Mouse (Mus musculus) splenic B cell, adult 2 months (primary cell): ENCODE data around the gene Ift57.

Experiments used
- DNase-seq: peaks from one replicate; pipeline ENCODE4 v3.0.0-alpha.2; 2011; ENCODE audit warnings: low read depth, low spot score
- H3K27me3 ChIP-seq: 2 replicates; pipeline ENCODE4 v1.6.1; 2012; ENCODE audit warnings: mild to moderate bottlenecking, low read length, moderate library complexity, mixed read lengths; ENCODE audit not compliant: control insufficient read depth, poor library complexity, insufficient read depth, severe bottlenecking
- H3K36me3 ChIP-seq: 2 replicates; pipeline ENCODE4 v1.6.1; 2012; ENCODE audit warnings: mild to moderate bottlenecking, low read length, moderate library complexity, mixed read lengths; ENCODE audit not compliant: control insufficient read depth, poor library complexity, insufficient read depth, severe bottlenecking

The Ift57 gene

DNA sequence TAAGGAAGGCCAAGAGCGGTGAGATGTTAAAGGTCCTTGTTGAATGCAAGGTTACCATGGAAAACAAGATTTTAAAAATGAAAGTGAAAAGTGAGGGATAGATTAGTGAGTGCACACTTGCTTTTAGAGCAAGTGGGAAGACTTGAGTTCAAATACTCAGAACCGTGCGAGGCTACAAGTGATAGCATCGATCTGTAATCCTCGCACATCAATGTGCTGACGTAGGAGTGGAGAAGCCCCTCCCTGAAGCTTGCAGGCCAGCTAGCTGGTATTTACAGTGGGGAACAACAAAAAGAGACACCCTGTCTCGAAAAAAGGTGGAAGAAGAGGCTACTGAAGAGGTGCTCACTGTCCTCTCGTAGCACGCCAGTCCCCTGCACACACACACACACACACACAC is 94.6 kb downstream of the Ift57 start:
- no peak for DNase-seq
- Histone ChIP-seq H3K36me3 (no peaks in the 10 kb centered on the region), H3K27me3 (no peaks in the 10 kb centered on the region)

DNA sequence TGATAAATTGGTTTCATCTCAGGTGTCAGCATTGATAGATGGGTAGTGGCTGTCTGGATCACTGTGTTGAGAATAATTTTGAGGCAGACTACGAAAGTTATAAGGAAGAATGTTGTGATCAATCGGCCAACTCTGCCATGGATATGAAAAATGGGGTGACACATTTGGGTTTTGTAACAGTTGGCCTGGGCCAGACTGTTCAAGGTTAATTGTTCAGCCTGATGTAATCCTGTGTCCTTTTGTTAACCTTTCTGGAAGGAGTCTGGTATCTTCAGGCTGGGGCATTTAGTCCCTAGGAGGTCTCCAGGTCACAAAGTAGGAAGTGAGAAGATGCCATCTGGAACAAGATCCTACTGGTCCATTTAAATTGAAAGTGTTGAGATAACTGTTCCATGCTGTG is 97.2 kb downstream of the Ift57 start:
- H3K27me3 ChIP-seq = no peaks in the 10 kb centered on the region
- no peaks in the 10 kb centered on the region for H3K36me3 ChIP-seq
- DNase-seq = no peak

DNA sequence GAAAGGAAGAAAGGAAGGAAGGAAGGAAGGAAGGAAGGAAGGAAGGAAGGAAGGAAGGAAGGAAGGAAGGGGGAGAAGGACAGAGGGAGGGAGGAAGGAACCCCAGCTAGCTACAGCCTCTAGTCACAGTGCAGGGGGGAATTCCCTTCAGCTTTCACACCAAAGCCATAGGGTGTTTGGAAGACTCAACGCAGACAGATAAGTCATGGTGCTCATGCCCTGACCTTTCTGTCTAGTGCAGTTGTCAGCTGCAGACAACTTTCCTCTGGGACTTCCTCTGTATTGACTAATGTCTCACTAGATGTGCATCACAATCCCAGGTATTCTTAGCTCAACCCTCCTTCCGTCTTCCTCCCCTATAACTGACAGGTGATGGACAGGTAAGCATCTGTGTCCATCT is 97.9 kb downstream of the Ift57 start:
- Histone ChIP-seq H3K36me3 (no peaks in the 10 kb centered on the region), H3K27me3 (no peaks in the 10 kb centered on the region)
- DNase-seq = no peak

DNA sequence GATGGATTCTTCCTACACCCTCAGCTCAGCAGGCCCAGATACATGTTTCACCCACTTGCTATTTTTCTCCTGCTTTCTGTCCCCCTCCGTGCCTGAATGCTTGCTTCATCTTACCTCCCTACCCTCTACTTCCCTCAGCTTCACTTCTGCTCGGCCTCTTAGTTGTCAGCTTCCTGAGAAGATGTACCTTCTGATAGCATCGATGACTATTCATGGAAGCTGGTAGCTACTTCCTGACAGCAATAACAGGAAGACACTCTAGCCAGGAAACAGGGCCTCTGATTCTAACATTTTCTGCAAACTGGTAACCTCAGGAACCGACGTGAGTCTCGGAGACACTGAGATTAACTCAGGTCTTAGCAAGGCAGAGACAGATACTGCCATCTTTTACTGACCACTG is 99.8 kb downstream of the Ift57 start:
- Histone ChIP-seq H3K27me3 (no peaks in the 10 kb centered on the region), H3K36me3 (no peaks in the 10 kb centered on the region)
- DNase-seq = no peak

DNA sequence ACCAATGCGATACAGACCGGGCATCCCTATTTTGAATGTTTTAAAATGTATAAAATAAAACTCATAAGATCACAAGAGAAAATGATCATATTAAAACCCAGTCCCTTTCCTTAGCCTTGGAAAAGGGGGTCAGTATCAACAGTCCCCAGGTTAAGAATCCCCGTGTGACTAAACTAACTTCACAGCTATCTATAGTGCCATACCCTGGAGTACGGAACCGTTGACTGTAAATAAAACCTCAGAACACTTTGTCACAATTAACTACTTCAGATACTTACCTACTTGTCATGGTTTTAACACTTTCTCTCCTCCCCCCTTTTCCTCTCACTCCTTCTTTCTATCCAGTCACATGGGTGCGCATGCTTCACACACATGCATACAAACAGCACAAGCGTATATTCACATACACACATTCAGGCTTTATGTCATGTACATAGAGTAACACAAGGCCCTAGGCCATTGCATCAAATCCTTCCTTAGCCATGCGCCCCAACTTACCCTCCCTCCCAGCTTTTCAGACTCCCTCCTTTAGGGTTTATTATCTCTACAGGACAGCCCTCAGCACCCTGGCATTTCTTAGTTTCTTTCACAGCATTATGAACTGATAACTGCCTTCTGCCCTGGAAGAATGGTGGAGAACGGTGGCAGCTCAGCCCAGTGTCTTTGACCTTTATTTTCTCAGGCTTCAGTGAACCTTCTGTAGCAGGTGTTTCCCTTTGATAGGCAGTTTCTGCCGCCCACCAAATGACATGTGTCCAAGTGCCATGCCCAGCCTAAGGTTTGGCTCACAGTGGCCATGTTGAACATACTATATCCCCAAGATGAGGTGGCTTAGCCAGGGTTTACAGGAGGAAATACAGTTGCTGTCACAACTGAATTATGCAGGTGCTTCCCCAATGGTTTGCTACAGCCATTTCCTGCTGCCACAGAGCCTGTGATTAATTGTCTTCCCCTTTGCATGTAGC is 100.8 kb downstream of the Ift57 start, which contains the start of gene Cd47:
Gene Cd47, plus strand, starts transcription at position 937 of the 965 bp plus-strand sequence.
- no peaks in the 10 kb centered on the region for H3K27me3 ChIP-seq
- DNase-seq = peak; percentile 62
- no peaks in the 10 kb centered on the region for H3K36me3 ChIP-seq

DNA sequence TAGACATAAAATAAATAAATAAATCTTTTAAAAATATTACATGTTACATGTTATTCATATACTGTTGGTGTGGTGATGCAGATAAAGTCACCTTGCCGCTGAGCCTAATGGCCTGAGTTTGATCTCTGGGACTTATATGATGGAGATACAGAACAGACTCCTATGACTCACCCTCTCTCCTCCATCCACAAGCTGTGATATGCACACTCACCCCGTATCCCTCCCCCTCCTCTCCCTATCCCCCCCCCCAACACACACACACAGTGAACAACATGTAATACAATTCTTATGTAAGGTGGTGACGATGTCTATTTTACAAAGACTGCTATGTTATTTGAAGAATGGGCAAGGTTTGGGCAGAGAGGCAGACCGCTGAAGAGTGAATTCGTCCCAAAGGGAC is 102.0 kb downstream of the Ift57 start:
- Histone ChIP-seq H3K27me3 (no peaks in the 10 kb centered on the region), H3K36me3 (no peaks in the 10 kb centered on the region)
- no peak for DNase-seq

DNA sequence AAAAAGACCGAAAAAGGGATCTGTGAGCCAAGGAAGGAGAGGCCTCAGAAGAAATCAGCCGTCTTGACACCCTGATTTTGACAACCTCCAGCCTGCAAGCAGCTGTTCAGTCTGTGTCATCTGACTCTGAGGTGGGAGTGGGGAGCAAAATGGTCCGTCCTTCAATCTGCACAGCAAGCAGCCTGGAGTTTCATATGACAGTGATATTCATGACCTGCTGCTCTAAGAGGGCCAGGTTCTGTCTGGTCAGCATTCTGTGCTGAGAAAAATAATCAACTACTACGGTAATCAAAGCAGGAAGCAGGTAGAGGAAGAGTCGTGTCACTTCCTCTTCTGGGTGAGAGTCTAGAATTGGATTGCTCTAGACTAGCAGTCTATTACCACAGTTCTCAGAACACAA is 102.4 kb downstream of the Ift57 start:
- Histone ChIP-seq H3K27me3 (no peaks in the 10 kb centered on the region), H3K36me3 (no peaks in the 10 kb centered on the region)
- DNase-seq = peak; percentile 70

DNA sequence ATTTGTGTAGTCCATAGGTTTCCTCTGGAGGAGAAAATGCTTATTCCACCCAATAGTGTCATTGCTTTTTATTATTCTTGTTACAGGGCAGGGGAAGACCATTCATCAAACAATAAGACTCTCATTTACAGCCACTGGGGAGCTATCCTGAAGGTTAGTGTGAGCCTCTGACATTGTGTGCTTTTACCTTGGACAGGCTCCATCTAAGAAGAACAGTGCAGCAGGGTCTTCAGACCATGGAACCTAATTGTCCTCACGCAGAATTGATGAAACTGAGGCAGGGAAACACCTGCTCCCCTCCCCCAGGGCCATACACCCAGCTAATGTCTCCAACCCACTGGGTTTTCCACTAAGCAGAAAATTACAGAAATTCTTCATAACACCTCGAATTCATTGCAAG is 104.0 kb downstream of the Ift57 start:
- no peak for DNase-seq
- Histone ChIP-seq H3K36me3 (no peaks in the 10 kb centered on the region), H3K27me3 (no peaks in the 10 kb centered on the region)

DNA sequence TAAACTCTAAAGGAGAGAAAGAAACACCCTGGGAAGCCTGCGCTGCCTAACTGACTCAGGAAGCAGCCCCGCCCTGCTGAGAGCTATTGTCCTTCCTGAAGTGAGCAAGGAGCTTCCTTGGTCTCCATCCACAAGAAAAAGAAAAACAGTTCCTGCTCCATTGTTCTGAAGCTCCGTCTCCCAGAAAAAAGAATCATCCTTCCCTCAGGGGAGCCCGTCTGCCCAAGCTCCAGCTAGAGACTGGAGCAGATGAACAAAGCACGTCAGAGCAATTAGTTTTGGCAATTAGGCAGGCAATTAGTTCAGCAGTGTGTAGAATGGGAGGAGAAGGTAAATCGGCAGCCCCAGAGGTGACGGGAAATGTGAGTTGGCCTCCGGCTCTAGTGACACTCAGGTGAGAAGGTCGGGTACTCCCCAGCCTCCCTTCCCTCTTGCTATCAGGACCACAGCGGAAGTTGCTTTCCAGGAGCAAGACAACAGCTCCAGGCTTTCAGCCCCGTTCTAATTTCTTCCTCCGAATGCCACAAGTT is 105.0 kb downstream of the Ift57 start:
- DNase-seq = no peak
- no peaks in the 10 kb centered on the region for H3K36me3 ChIP-seq
- H3K27me3 ChIP-seq = no peaks in the 10 kb centered on the region

DNA sequence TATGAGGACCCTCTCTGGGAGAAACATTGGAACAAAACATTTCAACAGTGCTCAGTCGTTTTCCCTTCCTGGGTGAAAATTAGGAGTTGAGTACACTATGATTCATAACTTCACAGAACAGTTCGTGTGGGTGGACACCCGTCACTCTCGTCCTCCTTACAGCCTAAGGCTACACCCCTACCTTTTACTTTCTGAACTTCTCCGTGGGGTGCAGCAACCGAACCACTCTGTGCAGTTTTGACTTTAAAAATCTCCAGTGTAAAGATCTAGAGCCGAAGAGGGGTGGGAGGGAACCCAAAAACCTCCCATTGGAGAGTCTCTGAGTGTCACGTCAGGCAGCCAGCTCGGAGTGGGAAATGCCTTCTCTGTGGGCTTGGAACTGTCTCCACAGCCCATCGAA is 107.9 kb downstream of the Ift57 start:
- DNase-seq = no peak
- no peaks in the 10 kb centered on the region for H3K36me3 ChIP-seq
- H3K27me3 ChIP-seq = no peaks in the 10 kb centered on the region

DNA sequence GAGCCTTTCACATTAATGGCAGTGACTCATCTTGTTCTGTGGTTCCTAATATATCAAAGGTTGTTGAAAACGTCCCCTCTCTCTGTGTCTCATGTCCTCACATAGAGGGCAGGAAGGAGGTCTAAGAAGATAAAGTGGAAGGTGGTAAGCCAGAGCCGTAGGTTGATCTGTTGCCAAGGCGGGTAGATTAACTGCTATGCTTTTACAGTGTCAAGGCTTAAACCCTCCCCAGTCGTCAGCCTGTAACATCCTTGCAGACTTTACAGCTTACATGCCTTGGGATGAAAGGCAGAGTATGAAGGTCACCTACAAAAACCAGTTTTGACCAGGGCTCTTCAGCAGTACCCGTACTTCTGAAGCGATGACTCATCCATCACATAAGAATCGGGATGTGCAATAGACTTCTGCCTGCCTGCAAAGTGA is 108.4 kb downstream of the Ift57 start:
- Histone ChIP-seq H3K27me3 (no peaks in the 10 kb centered on the region), H3K36me3 (no peaks in the 10 kb centered on the region)
- no peak for DNase-seq

DNA sequence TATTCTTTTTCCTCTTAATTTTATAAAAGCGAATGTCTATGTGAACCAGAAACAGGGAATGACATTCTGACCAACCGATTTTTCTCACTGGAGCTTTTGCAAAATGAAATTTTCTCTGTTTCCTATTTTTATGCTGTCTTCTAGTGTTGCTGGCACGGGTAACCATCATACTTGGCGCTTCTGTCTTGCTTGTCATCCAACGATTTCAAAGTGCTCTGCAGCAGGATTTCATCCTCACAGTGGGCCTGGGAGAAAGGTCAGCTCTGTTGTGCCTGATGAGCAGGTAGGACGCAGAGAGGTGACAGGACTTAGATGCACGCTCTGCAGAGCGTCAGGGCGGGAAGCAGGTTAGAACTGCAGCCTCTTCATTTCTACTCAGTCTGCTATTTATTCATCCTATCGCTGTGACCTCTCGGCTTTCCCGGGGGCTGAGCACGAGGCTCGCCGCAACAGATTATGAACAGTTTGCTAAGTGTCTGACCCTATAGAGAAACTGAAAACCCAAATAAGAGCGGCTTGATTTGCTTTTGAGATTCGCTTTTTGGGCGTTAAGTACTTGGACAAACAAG is 108.9 kb downstream of the Ift57 start:
- H3K36me3 ChIP-seq = no peaks in the 10 kb centered on the region
- H3K27me3 ChIP-seq = no peaks in the 10 kb centered on the region
- no peak for DNase-seq

DNA sequence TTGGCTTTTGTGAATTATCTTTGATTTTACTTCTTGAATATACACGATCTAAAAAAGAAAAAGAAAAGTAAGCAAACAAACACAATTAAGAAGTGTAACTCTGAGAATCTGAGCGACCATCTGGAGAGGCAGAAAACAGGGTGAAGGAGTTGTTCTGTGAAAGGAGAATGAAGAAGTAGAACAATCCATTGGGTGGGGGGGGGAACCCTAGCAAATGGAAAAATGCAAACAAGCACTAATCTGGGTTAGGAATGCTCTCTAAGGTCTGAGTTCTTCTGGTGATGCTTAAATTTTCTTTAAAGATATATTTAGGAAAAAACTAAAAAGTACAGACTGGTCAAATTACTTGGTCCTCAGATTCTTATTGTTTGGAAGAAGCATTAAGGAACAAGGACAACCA is 112.9 kb downstream of the Ift57 start:
- H3K27me3 ChIP-seq = no peaks in the 10 kb centered on the region
- H3K36me3 ChIP-seq = no peaks in the 10 kb centered on the region
- DNase-seq = no peak

DNA sequence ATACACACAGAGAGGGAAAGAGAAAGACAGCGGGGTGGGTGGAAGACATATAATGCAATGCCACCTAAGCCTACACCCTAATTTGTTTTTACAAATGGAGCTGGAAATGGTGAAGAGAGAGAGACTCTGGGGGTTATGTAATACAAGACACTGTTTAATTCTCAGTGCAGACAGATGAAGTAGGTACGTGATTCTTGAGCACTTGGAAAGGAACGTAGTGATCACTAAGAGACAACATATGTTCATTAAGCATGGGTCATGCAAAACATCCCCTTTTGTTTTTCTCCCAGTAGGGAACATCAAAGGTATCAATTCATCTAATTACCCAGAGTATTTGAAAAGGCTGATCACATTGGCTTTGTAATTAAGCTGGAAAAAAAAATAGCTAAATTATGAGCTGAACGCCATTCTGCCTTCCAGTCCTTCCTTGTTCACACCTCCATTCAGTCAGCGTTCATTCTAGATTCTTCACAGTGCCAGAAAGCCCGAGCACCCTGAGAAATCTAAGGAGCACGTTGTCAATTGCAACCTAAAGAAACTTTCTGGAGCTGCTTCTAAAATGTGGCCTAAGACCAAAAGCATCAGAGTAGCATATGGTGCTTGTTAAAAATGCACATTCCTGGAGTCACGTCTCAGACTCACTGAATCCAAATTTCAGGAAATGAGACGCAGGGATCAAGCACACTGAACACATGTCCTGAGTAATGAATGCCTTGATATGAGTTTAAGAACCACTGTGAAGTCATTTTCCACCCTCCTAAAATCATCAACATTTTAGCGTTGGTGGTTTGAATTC is 114.0 kb downstream of the Ift57 start:
- DNase-seq = no peak
- Histone ChIP-seq H3K27me3 (no peaks in the 10 kb centered on the region), H3K36me3 (no peaks in the 10 kb centered on the region)

DNA sequence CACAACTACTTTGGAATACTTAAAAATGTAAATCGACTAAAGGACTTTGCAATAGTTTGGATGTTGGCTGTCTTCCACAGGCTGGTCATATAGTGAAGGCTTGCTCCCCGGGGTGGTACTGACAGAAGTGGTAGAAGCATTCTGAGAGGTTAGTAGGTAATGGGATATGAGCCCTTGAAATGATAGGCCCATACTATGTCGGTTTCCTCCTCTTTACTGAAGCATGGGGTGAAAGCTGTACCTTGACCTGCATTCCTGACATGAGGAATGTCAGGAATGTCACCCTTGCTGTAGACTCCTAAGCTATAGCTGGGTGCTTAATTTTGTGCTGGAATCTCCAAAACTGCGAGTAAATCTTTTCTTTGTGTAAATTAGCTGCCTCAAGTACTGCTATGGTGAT is 115.4 kb downstream of the Ift57 start:
- Histone ChIP-seq H3K36me3 (0 out of 2 replicates have a peak, but pooled peaks cover 1% of the 10 kb centered on the region), H3K27me3 (no peaks in the 10 kb centered on the region)
- DNase-seq = no peak
